Mouse (Mus musculus) hematopoietic stem cell, adult 5-6 weeks (primary cell): ENCODE results near the gene BC052040. TPM values are rescaled to one million over a fixed set of nuclear protein-coding genes. Genes with fewer than 3 reads are reported as not detected.

ENCODE experiments used
- ATAC-seq, 2 experiments: fragments of 125-278 bp in 1 of 2; replicated peaks in 1 of 2; 2 replicates each; pipeline ENCODE4 v1.8.0; 2016 to 2017; ENCODE audit warnings: inconsistent platforms in 2 of 2, mild to moderate bottlenecking in 2 of 2, moderate number of reproducible peaks in 2 of 2, low read depth in 1 of 2, moderate TSS enrichment in 1 of 2; ENCODE audit not compliant: low FRiP score in 2 of 2, poor library complexity in 2 of 2, severe bottlenecking in 2 of 2, insufficient read depth in 1 of 2, low TSS enrichment in 1 of 2
- total RNA-seq: library from RNA; stranded (forward); fragments of 172-1452, 232-1000 nt; gene quantifications from 2 replicates; pipeline ENCODE4 v1.2.3, GENCODE M21; 2017

The BC052040 gene
- total RNA-seq, 1 experiment from 2014 or later = 8.2 TPM

DNA sequence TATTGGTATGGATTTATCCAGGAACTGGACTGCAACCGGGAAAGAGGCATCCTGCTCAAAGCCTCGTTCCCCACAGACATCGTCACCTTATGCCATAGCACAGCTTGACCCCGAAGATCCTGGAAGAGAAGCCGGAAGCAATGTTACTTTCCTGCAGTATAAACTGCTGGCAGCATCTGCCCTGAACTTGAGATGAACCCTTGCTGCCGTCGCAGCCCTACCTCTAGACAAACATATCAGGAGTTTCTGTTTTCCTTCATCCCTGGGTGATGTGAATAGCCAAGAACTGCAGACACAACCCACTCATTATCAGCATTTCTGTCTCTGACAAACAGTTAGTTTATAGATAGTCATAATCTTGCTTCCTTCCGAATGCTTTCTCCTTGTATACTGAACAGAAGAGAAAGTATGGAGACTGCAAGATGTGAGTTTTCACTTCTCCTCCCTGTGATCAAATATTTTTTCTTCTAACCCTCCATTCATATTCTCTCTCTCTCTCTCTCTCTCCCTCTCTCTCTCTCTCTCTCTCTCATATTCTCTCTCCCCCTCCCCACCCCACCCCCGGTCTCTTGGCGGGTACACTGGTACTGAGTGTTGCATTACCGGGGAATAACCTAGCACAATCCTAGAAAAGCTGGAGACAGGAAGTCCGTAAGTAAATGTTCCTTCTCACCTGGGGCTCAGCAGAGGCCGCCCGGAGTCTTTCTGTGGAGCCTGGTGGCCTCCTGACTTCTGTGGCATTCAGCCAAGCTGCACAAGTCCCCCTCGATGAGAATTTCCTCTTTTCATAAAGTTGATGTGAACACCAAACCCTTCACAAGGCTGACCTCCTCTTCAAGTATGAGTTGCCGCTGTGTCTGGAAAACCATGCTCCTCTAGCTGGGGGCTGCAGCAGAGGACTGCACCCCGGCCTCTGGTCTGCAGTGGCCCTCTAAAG lies 195.7 kb downstream of the BC052040 start:
- peak in 1 of 2 experiments; percentile 50; a peak in 3 of 4 replicates for ATAC-seq

DNA sequence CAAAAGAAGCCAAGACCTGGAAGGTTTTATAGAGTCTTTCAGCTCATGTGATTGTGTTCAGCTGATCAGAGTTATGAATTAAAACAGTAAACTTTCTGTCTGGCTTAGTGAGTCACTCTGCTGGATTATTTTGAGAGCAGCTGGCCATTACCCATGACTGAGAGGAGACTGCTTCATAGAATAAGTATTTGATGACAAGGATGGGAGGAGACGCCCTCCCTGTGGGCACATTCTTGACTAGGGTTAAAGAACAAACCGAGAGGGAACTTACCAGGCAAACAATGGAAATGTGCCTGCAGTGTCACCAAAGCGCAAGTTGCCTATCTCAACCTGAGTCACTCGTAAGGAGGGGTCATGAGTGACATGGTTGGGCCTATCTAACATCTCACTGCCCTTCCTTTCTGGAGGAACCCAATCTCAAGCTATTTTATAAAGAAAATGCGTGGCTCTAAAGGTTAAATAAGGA lies 199.1 kb downstream of the BC052040 start:
- no peak for ATAC-seq

DNA sequence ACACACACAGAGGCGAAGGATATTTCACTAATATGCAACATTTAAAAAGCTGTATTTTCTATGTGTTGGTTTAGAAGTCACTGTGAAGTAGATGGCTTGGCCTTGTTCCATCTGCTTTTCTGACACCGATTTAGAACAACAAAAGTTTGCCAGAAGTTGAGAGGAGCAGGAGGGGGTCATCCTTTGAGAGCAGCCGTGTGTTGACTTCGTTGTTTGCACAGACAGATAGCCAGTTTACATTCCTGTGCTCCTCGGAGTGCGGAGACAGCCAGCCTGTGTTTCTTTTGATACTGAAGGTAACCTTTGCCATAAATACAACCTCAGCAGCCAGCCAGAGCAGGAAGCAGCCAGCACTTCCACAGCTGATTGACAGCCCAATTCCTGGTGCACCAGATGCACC lies 204.2 kb downstream of the BC052040 start:
- ATAC-seq = no peak

DNA sequence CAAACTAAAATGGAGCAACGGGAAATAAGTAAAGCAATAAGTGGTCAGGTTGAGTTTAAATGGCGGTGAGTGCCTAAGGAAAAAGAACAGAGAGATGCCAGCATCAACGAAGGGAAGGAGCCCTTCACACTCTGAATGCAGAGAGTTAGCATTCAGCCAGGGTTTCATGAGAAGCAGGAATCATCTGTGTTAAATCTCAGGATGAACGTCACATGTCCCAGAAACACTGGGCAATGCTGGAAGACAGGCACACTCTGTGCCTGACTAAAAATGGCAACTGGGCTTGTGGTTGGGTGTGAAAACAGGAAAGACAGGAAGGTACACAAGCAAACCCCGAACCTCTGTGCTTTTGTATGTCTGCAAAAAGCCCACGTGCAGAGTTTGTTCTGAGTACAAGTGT lies 217.3 kb downstream of the BC052040 start:
- ATAC-seq = no peak

DNA sequence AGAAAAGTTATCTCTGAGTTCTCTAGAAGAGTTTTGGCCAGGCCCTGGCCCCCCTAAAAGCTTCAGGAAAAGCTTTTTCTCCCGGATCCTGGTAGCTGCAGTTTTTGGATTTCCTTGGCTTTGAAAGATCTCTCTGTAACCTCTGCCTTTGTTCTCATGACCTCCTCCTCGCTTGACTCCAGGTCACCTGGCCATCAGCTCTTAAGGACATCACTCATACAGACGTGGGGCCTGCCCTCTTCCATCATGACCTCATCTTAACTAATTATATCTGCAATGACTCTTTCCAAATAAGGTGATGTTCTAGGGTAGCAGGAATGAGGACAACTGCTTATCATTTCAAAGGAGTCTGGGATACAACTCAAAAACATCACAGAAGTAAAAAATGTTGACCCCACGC lies 226.9 kb downstream of the BC052040 start:
- no peak for ATAC-seq

DNA sequence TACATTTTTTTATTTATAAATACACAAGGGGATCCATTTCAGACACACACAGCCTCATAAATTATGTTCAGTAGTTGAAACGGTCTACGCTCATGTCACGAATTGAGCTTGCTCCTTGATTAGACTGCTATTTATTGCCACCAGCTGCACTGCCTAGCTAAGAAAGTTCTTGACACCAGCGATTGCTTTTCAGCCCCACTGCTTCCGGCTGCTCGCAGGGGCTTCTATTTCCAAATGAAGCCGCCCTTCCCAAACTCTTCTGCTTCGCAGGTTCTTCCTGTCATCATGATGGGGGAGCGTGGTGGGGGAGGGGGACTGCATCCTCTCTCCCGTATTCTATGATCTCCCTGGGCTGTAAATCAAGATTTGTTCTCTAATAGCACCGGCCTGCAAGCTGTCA lies 231.8 kb downstream of the BC052040 start:
- ATAC-seq = no peak

DNA sequence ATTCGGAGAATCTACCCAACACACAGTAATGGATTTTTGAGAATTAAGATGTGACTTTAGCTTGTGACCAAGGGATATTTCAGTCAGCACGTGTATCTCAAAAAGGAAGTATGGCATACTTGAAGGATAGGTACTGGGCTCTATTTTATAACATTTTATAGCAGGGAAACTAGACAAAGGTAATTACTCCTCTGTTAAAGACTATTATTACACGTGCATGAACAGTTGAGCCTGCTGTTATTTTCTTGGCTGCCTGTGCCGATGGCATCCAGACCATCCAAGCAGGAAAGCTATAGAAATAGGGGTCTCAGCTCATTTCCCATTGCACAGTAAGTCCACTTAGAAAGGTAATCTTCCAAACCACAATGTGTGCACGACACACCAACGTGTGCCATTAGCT lies 232.2 kb downstream of the BC052040 start:
- ATAC-seq = no peak

- no peak for ATAC-seq
These were observed 236.4 kb downstream of the BC052040 start for GRCm38 (mm10) chr2:115817959-115818358.

DNA sequence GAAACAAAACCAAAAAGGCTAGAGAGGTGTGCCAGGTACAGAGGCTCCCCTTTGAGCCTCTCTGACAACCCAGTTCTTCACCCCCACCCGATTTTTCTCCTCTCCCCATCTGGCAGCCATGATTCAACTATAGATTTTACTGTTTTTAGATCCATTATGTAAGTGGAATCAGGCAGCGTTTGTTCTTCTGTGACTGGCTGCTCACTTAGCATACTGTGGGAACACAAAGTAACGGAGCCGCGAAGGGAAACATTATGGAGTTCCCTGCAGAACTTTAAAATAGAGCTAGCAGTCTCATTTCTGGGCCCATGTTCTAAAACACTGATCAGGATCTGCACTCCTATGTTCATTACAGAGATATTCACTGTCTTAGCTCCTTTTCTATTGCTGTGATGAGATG lies 240.8 kb downstream of the BC052040 start:
- no peak for ATAC-seq
